Mouse (Mus musculus): Measurements from ENCODE around the gene Fgd3. TPM values are rescaled to one million over a fixed set of nuclear protein-coding genes. Genes with fewer than 3 reads are reported as not detected.

Fgd3 gene
- polyA plus RNA-seq, 1 experiment from 2014 or later = 0.25 TPM

GRCm38 (mm10) chr13:49307311-49307969, 12.7 kb downstream of the Fgd3 start:
- Histone ChIP-seq H3K9me3 (ENCODE audit: control insufficient read depth, low read length) (no peaks in the 10 kb centered on the region), H3K36me3 (ENCODE audit: control insufficient read depth, insufficient read depth, low read length) (no peaks in the 10 kb centered on the region), H3K27me3 (ENCODE audit: control insufficient read depth, insufficient read depth, low read length) (no peaks in the 10 kb centered on the region), H3K4me2 (replicated peaks; ENCODE audit: low read depth) (peak overlapping the region; percentile 29), H3K4me3 (ENCODE audit: low read depth, low read length) (no peak overlapping the region), H3K4me1 (replicated peaks; ENCODE audit: control insufficient read depth, insufficient read depth) (0 out of 2 replicates have a peak, but pooled peaks cover 5% of the 10 kb centered on the region), H3K9ac (ENCODE audit: low read length) (no peak overlapping the region; the same call in 1 of the 2 replicates), H3K27ac (replicated peaks) (peak overlapping the region; percentile 88)
- ATAC-seq (ENCODE audit: low FRiP score, low TSS enrichment) (peak; percentile 78), DNase-seq (ENCODE audit: low spot score) (peak; percentile 69)
- 9% methylated on average over 10 of the region's 10 CpGs for WGBS
- TF ChIP-seq EP300 (optimal IDR thresholded peaks at IDR 0.05) (no peak), CTCF (IDR thresholded peaks at IDR 0.05; ENCODE audit: low read depth) (no peak)

GRCm38 (mm10) chr13:49306771-49307310, 13.3 kb downstream of the Fgd3 start:
- ATAC-seq (ENCODE audit: low FRiP score, low TSS enrichment) = peak; percentile 8; the same call in 1 of the 2 replicates
- H3K4me3 ChIP-seq (ENCODE audit: low read depth, low read length) = no peak overlapping the region
- 59% methylated on average over 7 of the region's 7 CpGs for WGBS
- no peak for DNase-seq (ENCODE audit: low spot score)
- H3K27me3 ChIP-seq (ENCODE audit: control insufficient read depth, insufficient read depth, low read length) = no peaks in the 10 kb centered on the region
- H3K36me3 ChIP-seq (ENCODE audit: control insufficient read depth, insufficient read depth, low read length) = no peaks in the 10 kb centered on the region
- H3K27ac ChIP-seq (replicated peaks) = peak overlapping the region; percentile 88
- peak overlapping the region; percentile 29 for H3K4me2 ChIP-seq (replicated peaks; ENCODE audit: low read depth)
- 0 out of 2 replicates have a peak, but pooled peaks cover 5% of the 10 kb centered on the region for H3K4me1 ChIP-seq (replicated peaks; ENCODE audit: control insufficient read depth, insufficient read depth)
- H3K9me3 ChIP-seq (ENCODE audit: control insufficient read depth, low read length) = no peaks in the 10 kb centered on the region
- TF ChIP-seq CTCF (IDR thresholded peaks at IDR 0.05; ENCODE audit: low read depth) (no peak), EP300 (optimal IDR thresholded peaks at IDR 0.05) (no peak)
- no peak overlapping the region; the same call in 1 of the 2 replicates for H3K9ac ChIP-seq (ENCODE audit: low read length)

- no peak overlapping the region for H3K9ac ChIP-seq (ENCODE audit: low read length)
- 0 out of 2 replicates have a peak, but pooled peaks cover 2% of the 10 kb centered on the region for H3K4me1 ChIP-seq (replicated peaks; ENCODE audit: control insufficient read depth, insufficient read depth)
- no peak for DNase-seq (ENCODE audit: low spot score)
- 67% methylated on average over 1 of the region's 1 CpGs for WGBS
- H3K4me3 ChIP-seq (ENCODE audit: low read depth, low read length) = no peak overlapping the region
- ATAC-seq (ENCODE audit: low FRiP score, low TSS enrichment) = no peak
- H3K27me3 ChIP-seq (ENCODE audit: control insufficient read depth, insufficient read depth, low read length) = no peaks in the 10 kb centered on the region
- no peak overlapping the region for H3K27ac ChIP-seq (replicated peaks)
- TF ChIP-seq EP300 (optimal IDR thresholded peaks at IDR 0.05) = no peak
- TF ChIP-seq CTCF (IDR thresholded peaks at IDR 0.05; ENCODE audit: low read depth) = no peak
- H3K4me2 ChIP-seq (replicated peaks; ENCODE audit: low read depth) = no peak overlapping the region
- no peaks in the 10 kb centered on the region for H3K36me3 ChIP-seq (ENCODE audit: control insufficient read depth, insufficient read depth, low read length)
- H3K9me3 ChIP-seq (ENCODE audit: control insufficient read depth, low read length) = no peaks in the 10 kb centered on the region
Measured at GRCm38 (mm10) chr13:49300771-49301170, 19.3 kb downstream of the Fgd3 start.

- Histone ChIP-seq H3K4me1 (replicated peaks; ENCODE audit: control insufficient read depth, insufficient read depth) (0 out of 2 replicates have a peak, but pooled peaks cover 2% of the 10 kb centered on the region), H3K9me3 (ENCODE audit: control insufficient read depth, low read length) (no peaks in the 10 kb centered on the region), H3K36me3 (ENCODE audit: control insufficient read depth, insufficient read depth, low read length) (no peaks in the 10 kb centered on the region), H3K9ac (ENCODE audit: low read length) (no peak overlapping the region), H3K27me3 (ENCODE audit: control insufficient read depth, insufficient read depth, low read length) (no peaks in the 10 kb centered on the region), H3K4me3 (ENCODE audit: low read depth, low read length) (no peak overlapping the region), H3K4me2 (replicated peaks; ENCODE audit: low read depth) (no peak overlapping the region), H3K27ac (replicated peaks) (no peak overlapping the region; the same call in 1 of the 2 replicates)
- ATAC-seq (ENCODE audit: low FRiP score, low TSS enrichment) = peak; percentile 53
- peak; percentile 31 for DNase-seq (ENCODE audit: low spot score)
- WGBS = 53% methylated on average over 14 of the region's 14 CpGs
- TF ChIP-seq EP300 (optimal IDR thresholded peaks at IDR 0.05) = no peak
- TF ChIP-seq CTCF (IDR thresholded peaks at IDR 0.05; ENCODE audit: low read depth) = no peak
Measured at GRCm38 (mm10) chr13:49298514-49299381, 21.4 kb downstream of the Fgd3 start.

- DNase-seq (ENCODE audit: low spot score) (no peak), ATAC-seq (ENCODE audit: low FRiP score, low TSS enrichment) (0 out of 2 replicates have a peak, but pooled peaks have one; percentile 10)
- no peaks in the 10 kb centered on the region for H3K9me3 ChIP-seq (ENCODE audit: control insufficient read depth, low read length)
- 79% methylated on average over 7 of the region's 7 CpGs for WGBS
- H3K9ac ChIP-seq (ENCODE audit: low read length) = no peak overlapping the region
- no peak overlapping the region for H3K27ac ChIP-seq (replicated peaks)
- H3K27me3 ChIP-seq (ENCODE audit: control insufficient read depth, insufficient read depth, low read length) = no peaks in the 10 kb centered on the region
- no peak overlapping the region for H3K4me2 ChIP-seq (replicated peaks; ENCODE audit: low read depth)
- no peaks in the 10 kb centered on the region for H3K36me3 ChIP-seq (ENCODE audit: control insufficient read depth, insufficient read depth, low read length)
- H3K4me3 ChIP-seq (ENCODE audit: low read depth, low read length) = no peak overlapping the region
- H3K4me1 ChIP-seq (replicated peaks; ENCODE audit: control insufficient read depth, insufficient read depth) = 0 out of 2 replicates have a peak, but pooled peaks cover 2% of the 10 kb centered on the region
- TF ChIP-seq CTCF (IDR thresholded peaks at IDR 0.05; ENCODE audit: low read depth) (no peak), EP300 (optimal IDR thresholded peaks at IDR 0.05) (no peak)
Measured at GRCm38 (mm10) chr13:49296270-49296669, 23.8 kb downstream of the Fgd3 start.
